Mouse (Mus musculus) mouse trophoblast stem cell (cell line): Measurements from ENCODE around the gene Pold4.

Experiments
- in situ Hi-C, 2 experiments: fragments of 300-500 bp; cut with MseI, MboI; formaldehyde crosslinking; loops; 2 replicates in 1 of 2; 3 replicates in 1 of 2; pipeline ENCODE4 v1.15.1; 2025

Pold4 gene

GRCm38 (mm10) chr19:4231253-4232185, at the start of gene Pold4:
Pold4 (plus strand) TSS chr19:4231899.
- in situ Hi-C loops = no loop called here

DNA sequence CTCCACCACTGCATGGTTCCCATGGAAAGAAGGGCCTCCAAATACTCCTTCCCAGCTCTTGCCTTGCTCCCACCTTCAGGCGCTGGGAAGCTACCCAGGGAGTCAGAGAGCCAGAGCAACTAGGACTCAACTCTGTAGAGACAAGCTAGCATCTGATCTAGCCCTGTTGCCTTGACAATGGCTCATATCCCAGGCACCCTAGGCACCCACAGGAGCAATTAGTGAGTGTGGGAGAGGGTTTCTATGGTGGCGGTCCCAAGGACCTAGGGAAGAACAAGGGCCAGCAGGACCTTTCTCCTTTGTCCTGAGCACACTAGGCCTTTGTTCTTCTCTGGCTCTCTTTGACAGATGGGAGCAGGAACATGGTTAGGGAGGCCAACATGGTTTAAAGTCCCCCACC, 48.0 kb upstream of the Pold4 start:
- in situ Hi-C loops = no loop called here

GRCm38 (mm10) chr19:4184976-4185975, 46.4 kb upstream of the Pold4 start:
- in situ Hi-C loops = no loop called here

DNA sequence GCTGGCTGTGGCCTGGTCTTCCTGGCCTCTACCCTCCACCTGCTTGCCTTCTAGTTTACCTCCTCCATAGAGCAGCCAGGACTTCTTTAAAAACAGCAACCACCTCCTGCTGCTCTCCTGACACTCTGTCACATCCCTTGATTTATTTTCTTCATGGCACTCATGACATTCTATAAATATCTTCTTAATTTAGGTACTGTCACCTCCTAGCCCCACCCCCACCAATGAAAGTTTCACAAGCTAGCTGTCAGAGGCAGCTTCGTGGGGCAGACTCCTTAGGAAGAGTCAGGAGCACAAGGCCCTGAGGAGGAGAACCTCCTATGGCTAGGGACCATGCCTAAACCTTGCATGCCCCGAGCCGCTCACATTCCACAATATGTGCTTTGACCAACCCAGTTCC, 44.4 kb upstream of the Pold4 start:
- in situ Hi-C loops = no loop called here

DNA sequence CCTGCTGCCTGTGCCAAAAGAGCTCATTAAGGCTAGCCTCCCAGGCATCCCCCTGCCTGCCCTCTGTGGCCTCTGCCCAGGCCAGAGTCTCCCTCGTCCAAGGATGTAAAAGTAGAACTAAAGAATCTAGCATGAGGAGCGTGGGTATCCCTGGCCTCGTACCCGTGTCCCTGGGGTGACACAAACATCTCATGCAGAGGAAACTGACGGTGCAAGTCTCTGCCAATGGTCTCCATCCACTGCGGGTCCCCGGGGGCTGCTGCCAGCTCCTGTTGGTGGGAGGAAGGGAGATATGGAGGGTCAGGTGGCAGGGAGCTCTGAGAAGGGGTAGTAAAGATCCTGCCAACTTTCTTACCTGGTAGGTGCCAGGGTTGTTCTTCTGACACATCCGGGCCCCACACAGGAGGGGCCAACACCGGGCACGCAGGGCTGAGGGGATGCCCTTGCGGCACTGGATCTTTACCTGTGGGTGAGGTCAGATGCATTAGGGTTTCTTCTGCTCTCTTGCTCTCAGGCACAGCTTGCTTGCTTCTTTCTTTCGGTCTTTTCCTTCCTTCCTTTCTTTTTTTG, 42.6 kb upstream of the Pold4 start:
- in situ Hi-C loops = no loop called here

DNA sequence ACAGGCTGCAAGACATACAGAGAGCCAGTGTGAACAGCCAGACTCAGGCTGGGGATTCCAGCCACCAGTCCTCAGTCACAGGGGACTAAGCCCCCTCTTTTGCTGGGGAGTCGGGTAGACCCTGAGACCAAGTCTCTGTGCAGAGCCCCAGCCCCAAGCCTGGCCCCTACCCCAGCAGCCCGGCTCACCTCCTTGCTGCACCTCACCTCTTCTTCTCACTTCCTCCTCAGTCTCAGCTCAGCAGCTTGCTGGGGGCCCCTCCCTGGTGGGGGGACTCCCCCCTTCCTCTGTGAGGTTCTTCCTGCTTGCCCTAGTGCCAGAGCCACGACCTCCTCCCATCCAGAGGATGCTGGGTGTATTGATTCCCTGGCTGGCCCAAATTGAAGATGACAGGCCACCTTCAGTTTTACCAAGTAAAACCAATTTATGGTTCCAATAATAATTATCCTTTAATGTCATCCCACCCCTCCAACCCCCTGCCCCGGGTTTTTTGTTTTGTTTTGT, 40.8 kb upstream of the Pold4 start, which contains the start of gene Tbc1d10c:
Gene Tbc1d10c, minus strand, starts transcription at position 454 of the 504 bp plus-strand sequence.
- in situ Hi-C loops = no loop called here

DNA sequence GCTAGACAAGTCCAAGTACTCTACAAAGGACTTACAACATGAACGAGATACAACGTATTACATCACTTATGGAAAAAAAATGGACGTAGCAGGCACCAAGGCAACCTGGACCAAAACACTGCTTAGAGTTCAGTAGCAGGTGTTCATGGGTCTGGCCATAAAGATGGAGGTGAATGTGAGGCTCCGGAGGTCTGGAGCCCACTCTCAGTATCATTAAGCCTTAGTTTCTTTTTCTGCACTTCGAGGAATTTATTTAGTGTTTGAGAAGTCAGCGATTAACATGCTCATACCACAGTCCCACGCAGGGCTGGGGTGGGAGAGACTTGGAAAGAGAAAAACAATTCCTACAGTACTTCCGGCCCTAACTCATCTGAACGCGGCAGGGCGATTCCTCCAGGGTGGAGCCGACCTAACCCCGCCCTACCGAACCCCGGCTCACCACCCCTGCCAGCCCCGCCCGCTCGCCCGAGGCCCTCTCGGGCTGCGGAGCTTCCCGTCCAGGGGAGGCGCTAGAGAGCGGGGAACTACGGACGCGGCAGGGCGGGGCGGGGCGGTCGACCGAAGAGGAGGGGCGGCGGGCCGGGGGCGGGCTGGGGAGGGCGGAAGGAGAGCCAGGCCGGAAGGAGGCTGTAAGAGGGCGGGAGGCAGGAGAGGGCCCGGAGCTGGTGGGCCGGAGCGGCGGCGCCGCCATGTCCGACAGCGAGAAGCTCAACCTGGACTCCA, 40.0 kb upstream of the Pold4 start, which contains the start of gene Ppp1ca:
Gene Ppp1ca, plus strand, starts transcription at position 538 of the 723 bp plus-strand sequence.
- in situ Hi-C loops = no loop called here

GRCm38 (mm10) chr19:4192251-4192985, 39.3 kb upstream of the Pold4 start:
- in situ Hi-C loops = no loop called here

DNA sequence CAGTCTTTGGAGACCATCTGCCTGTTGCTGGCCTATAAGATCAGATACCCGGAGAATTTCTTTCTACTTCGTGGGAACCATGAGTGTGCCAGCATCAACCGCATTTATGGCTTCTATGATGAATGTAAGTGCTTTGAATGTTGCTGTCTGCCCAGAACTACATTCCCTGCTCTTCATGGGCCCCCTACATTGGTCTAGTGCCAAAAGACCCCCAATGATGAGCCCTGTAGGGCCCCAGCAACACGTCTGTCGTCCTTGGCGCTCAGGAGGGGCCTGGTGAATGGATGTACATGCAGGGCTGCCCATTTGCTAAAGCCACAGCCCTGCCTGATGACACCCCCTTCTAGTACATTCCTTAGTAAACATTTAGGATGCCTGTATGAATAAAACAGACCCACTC, 38.6 kb upstream of the Pold4 start:
- in situ Hi-C loops = no loop called here

DNA sequence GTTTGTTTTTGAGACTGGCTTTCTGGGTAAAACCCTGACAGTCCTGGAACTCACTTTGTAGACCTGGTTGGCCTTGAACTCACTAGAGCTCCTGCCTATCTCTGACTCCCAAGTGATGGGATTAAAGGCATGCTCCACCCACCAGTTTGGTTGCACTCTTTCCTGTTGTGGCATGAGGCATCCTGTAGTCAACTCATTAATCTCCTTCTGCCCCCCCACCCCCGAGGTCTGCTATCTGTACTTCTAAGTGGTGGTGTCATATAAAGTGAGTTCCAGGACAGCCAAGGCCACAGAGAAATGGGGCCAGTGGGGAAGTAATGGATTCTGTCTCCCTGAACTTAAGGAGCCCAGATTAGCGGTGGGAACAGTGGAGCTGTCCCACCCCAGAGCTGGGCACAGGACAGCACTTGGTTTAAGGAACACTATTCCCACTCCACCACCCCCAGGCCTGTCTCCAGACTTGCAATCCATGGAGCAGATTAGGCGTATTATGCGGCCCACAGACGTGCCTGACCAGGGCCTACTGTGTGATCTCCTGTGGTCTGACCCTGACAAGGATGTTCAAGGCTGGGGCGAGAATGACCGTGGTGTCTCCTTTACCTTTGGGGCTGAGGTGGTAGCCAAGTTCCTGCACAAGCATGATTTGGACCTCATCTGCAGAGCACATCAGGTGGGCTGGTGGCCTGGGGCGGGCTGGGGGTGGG, 37.5 kb upstream of the Pold4 start:
- in situ Hi-C loops = no loop called here

- in situ Hi-C loops = no loop called here
Measured at GRCm38 (mm10) chr19:4194776-4195650, 36.7 kb upstream of the Pold4 start.

- in situ Hi-C loops = no loop called here
Measured at GRCm38 (mm10) chr19:4196048-4196447, 35.7 kb upstream of the Pold4 start.

GRCm38 (mm10) chr19:4196548-4196947, 35.2 kb upstream of the Pold4 start:
- in situ Hi-C loops = no loop called here

- in situ Hi-C loops = no loop called here
Measured at GRCm38 (mm10) chr19:4197180-4197579, 34.5 kb upstream of the Pold4 start.

GRCm38 (mm10) chr19:4201291-4201909, 30.3 kb upstream of the Pold4 start, which contains the start of gene Rad9a:
Rad9a (minus strand) TSS chr19:4201662.
- in situ Hi-C loops = no loop called here

DNA sequence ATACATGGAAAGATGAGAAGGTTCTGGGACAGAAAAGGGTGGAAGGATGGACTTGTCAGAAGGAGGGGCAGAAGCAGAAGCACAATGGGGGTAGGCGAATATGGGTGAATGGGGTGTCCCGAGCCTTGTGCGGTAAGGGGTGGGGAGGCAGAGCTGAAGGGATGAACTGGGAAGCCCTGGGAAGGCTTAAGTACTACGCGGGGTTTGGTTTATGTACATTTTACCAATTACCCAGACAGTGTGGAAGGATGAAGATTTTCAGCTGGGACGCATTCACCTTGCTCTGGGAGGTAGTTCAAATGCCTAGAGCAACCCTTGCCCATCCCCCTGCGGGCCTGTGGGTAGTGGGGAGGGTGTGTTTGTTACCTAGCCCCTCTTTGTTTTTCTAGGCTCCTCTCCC, 29.6 kb upstream of the Pold4 start:
- in situ Hi-C loops = no loop called here

DNA sequence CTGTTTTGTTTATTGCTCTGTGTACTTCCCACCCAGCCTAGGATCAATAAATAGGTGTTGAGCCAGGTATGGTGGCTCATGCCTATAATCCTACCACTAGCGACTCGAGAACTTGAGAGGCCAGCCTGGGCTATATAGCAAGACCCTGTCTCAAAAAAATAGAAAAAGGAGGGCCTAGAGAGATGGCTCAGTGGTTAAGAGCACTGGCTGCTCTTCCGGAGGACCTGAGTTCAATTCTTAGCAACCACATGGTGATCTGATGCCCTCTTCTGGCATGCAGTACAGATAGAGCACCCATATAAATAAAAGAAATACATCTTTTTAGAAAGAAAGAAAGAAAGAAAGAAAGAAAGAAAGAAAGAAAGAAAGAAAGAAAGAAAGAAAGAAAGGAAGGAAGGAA, 28.6 kb upstream of the Pold4 start:
- in situ Hi-C loops = no loop called here
